ENCODE assay signal across 7 mouse cellular contexts in the genomic region with DNA sequence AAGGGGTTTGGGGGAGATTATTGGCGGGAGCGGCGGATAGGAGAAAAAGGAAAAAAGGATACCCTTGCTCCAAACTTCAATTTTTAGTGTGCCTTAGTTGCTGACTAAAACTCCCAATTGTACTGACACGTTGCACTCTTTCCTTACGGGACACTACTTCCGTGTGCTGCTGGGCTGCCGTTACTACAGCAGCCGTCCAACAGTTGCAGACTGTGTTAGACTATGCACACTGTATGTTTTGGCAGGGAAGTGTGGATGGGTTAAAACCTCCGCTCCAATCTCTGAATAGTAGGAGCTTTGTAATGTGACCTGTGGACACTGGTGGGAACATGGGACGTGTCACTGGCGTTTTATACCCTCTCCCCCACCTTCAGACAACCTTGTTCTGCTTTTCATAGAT. TPM values are rescaled to one million over a fixed set of nuclear protein-coding genes. Genes with fewer than 3 reads are reported as not detected.
A peak's percentile ranks its signal among the peaks of the same experiment; 100 is the strongest.
DNase-seq lines count a peak whose midpoint lies in the region; ATAC-seq and TF ChIP-seq lines count a peak whose summit lies in the region.

No protein-coding gene starts in this region.

- H3K9ac ChIP-seq in forebrain, embryonic 15.5 days (replicated peaks): peak overlapping the region; percentile 97
- peak overlapping the region; percentile 99 for H3K9ac ChIP-seq in kidney, postnatal 0 days (ENCODE audit: low read depth, low read length)
- peak overlapping the region; percentile 99 for H3K9ac ChIP-seq in midbrain, embryonic 11.5 days (ENCODE audit: low read length)

- peaks cover 55% of the 10 kb centered on the region for H3K4me1 ChIP-seq in E14TG2a.4 (replicated peaks; ENCODE audit: low read depth, low read length)
- peaks cover 23% of the 10 kb centered on the region for H3K4me1 ChIP-seq in forebrain, embryonic 15.5 days
- H3K4me1 ChIP-seq in kidney, postnatal 0 days (replicated peaks; ENCODE audit: insufficient read depth, low read length): no peaks in the 10 kb centered on the region
- H3K4me1 ChIP-seq in midbrain, embryonic 11.5 days (ENCODE audit: control insufficient read depth, insufficient read depth, low read length): peaks cover 2% of the 10 kb centered on the region; the same call in 1 of the 2 replicates

- H3K4me3 ChIP-seq in E14TG2a.4 (replicated peaks; ENCODE audit: low read length): peak overlapping the region; percentile 98
- peak overlapping the region; percentile 85 for H3K4me3 ChIP-seq in forebrain, embryonic 15.5 days
- peak overlapping the region; percentile 97 for H3K4me3 ChIP-seq in kidney, postnatal 0 days (replicated peaks; ENCODE audit: low read depth, low read length)
- peak overlapping the region; percentile 96 for H3K4me3 ChIP-seq in midbrain, embryonic 11.5 days (ENCODE audit: low read depth, low read length)

- H3K27me3 ChIP-seq in E14TG2a.4 (ENCODE audit: insufficient read depth, low read length): no peaks in the 10 kb centered on the region
- H3K27me3 ChIP-seq in forebrain, embryonic 15.5 days: no peaks in the 10 kb centered on the region
- H3K27me3 ChIP-seq in kidney, postnatal 0 days (ENCODE audit: insufficient read depth, low read length): no peaks in the 10 kb centered on the region
- H3K27me3 ChIP-seq in midbrain, embryonic 11.5 days (ENCODE audit: control insufficient read depth, insufficient read depth, low read length): no peaks in the 10 kb centered on the region

- no peaks in the 10 kb centered on the region for H3K9me3 ChIP-seq in E14TG2a.4 (ENCODE audit: low read length)
- H3K9me3 ChIP-seq in forebrain, embryonic 15.5 days: no peaks in the 10 kb centered on the region
- no peaks in the 10 kb centered on the region for H3K9me3 ChIP-seq in kidney, postnatal 0 days (replicated peaks; ENCODE audit: low read length)
- no peaks in the 10 kb centered on the region for H3K9me3 ChIP-seq in midbrain, embryonic 11.5 days (ENCODE audit: control insufficient read depth, low read length)

- no peak for TF ChIP-seq CTCF in E14TG2a.4 (conservative IDR thresholded peaks at IDR 0.05; ENCODE audit: low read length)
- TF ChIP-seq CTCF in kidney, postnatal 0 days (IDR thresholded peaks at IDR 0.05; ENCODE audit: low read depth): no peak

- peak overlapping the region; percentile 90 for H3K4me2 ChIP-seq in forebrain, embryonic 15.5 days (replicated peaks)
- H3K4me2 ChIP-seq in kidney, postnatal 0 days (ENCODE audit: low read length): peak overlapping the region; percentile 96
- peak overlapping the region; percentile 91 for H3K4me2 ChIP-seq in midbrain, embryonic 11.5 days

- under 1% methylated on average over 11 of the region's 11 CpGs for WGBS in forebrain, embryonic 15.5 days
- under 1% methylated on average over 11 of the region's 11 CpGs for WGBS in kidney, postnatal 0 days
- WGBS in midbrain, embryonic 11.5 days: 1% methylated on average over 11 of the region's 11 CpGs

- ATAC-seq in forebrain, embryonic 15.5 days (replicated peaks): 0 out of 2 replicates have a peak, but pooled peaks have one; percentile 10
- no peak for ATAC-seq in kidney, postnatal 0 days (replicated peaks; ENCODE audit: low FRiP score, low read depth)
- no peak for ATAC-seq in midbrain, embryonic 11.5 days (ENCODE audit: low FRiP score)

- peak overlapping the region; percentile 96 for H3K27ac ChIP-seq in forebrain, embryonic 15.5 days (replicated peaks)
- peak overlapping the region; percentile 95 for H3K27ac ChIP-seq in kidney, postnatal 0 days
- no peak overlapping the region; the same call in 1 of the 2 replicates for H3K27ac ChIP-seq in midbrain, embryonic 11.5 days (ENCODE audit: low read depth, low read length)

- H3K36me3 ChIP-seq in E14TG2a.4 (ENCODE audit: insufficient read depth, low read length): peaks cover 15% of the 10 kb centered on the region
- peaks cover 5% of the 10 kb centered on the region for H3K36me3 ChIP-seq in forebrain, embryonic 15.5 days
- H3K36me3 ChIP-seq in kidney, postnatal 0 days (ENCODE audit: insufficient read depth, low read length): no peaks in the 10 kb centered on the region
- H3K36me3 ChIP-seq in midbrain, embryonic 11.5 days (ENCODE audit: control insufficient read depth, insufficient read depth, low read length): peaks cover 9% of the 10 kb centered on the region

- peak; percentile 40 for DNase-seq in R1 (ENCODE audit: low read depth, low spot score)
- DNase-seq in kidney, postnatal 0 days (ENCODE audit: low spot score): peak; percentile 66
- peak; percentile 88 for DNase-seq in midbrain, embryonic 11.5 days (ENCODE audit: low spot score, missing footprints)
- no peak for DNase-seq in ovary, adult 18-20 months (ENCODE audit: low spot score)
- no peak for DNase-seq in right cerebral cortex, adult 2 months (ENCODE audit: low spot score in 2 of 2)

RNA-seq across cellular contexts. Expression of a gene that starts 0.9 kb away (rescaled TPM):
- polyA plus RNA-seq in forebrain, embryonic 15.5 days (2015; fragmentation: Nextera tagmentation; extraction: Ambion mirVana): 8.9 and 10.7 TPM in 2 replicates
- 8.6 and 11.8 TPM in 2 replicates for polyA plus RNA-seq in kidney, postnatal 0 days (2015; fragmentation: Nextera tagmentation; extraction: Ambion mirVana)
- polyA plus RNA-seq in midbrain, embryonic 11.5 days (2014; fragmentation: Nextera tagmentation; extraction: Ambion mirVana): 7.3 and 8.3 TPM in 2 replicates

RNA-seq across cellular contexts. Expression of a gene that starts 1.4 kb away (rescaled TPM):
- 242 and 250 TPM in 2 replicates for polyA plus RNA-seq in forebrain, embryonic 15.5 days (2015; fragmentation: Nextera tagmentation; extraction: Ambion mirVana)
- polyA plus RNA-seq in kidney, postnatal 0 days (2015; fragmentation: Nextera tagmentation; extraction: Ambion mirVana): 150 and 163 TPM in 2 replicates
- polyA plus RNA-seq in midbrain, embryonic 11.5 days (2014; fragmentation: Nextera tagmentation; extraction: Ambion mirVana): 412 and 434 TPM in 2 replicates

Comparison
In these comparisons a context has a peak if more than half of its experiments do, and no peak if none do; other contexts are left out.
1. DNase-seq: peak in R1 (single experiment), kidney, postnatal 0 days (single experiment) and midbrain, embryonic 11.5 days (single experiment); none in ovary, adult 18-20 months (single experiment) and right cerebral cortex, adult 2 months (0 of 2).
2. Peak in every context shown above with its lines, with median percentiles within 50 percentile points of each other: H3K4me3 ChIP-seq, H3K4me2 ChIP-seq and H3K9ac ChIP-seq.